Mouse (Mus musculus) cerebellum, postnatal 4 days (tissue): ENCODE results near the gene Nudt19.
A peak's percentile ranks its signal among the peaks of the same experiment; 100 is the strongest.
"Not testable (repeated sequence)": the region's sequence is repeated elsewhere in the genome, so short reads cannot be mapped to it uniquely, and the experiment has no call there.

ENCODE experiments used
- DNase-seq, 2 experiments: peaks; one replicate each; pipeline ENCODE4 v3.0.0; 2022; ENCODE audit warnings: low spot score in 2 of 2, mixed read lengths in 1 of 2

The Nudt19 gene

GRCm38 (mm10) chr7:35556205-35556603, at the start of gene Nudt19:
TSS of gene Nudt19 (minus strand) at chr7:35556304.
- DNase-seq: no peak

- DNase-seq: no peak
Measured at GRCm38 (mm10) chr7:35602766-35603165, 46.7 kb upstream of the Nudt19 start.

GRCm38 (mm10) chr7:35601106-35601505, 45.0 kb upstream of the Nudt19 start:
- DNase-seq: no peak

- no peak for DNase-seq
Measured at GRCm38 (mm10) chr7:35600031-35600430, 43.9 kb upstream of the Nudt19 start.

- no peak for DNase-seq
Measured at GRCm38 (mm10) chr7:35599492-35599891, 43.4 kb upstream of the Nudt19 start.

GRCm38 (mm10) chr7:35594311-35594710, 38.2 kb upstream of the Nudt19 start:
- no peak for DNase-seq

GRCm38 (mm10) chr7:35590731-35591191, 34.7 kb upstream of the Nudt19 start:
- DNase-seq: no peak

- DNase-seq: no peak
Measured at GRCm38 (mm10) chr7:35589485-35589884, 33.4 kb upstream of the Nudt19 start.

GRCm38 (mm10) chr7:35588680-35589428, 32.8 kb upstream of the Nudt19 start:
- no peak for DNase-seq

- no peak for DNase-seq
Measured at GRCm38 (mm10) chr7:35587728-35588127, 31.6 kb upstream of the Nudt19 start.

- no peak for DNase-seq
Measured at GRCm38 (mm10) chr7:35586906-35587445, 30.9 kb upstream of the Nudt19 start.

GRCm38 (mm10) chr7:35586055-35586905, 30.2 kb upstream of the Nudt19 start, which contains the start of gene Ankrd27:
TSS of gene Ankrd27 (plus strand) at chr7:35586244.
- DNase-seq: peak; percentile 88 to 94

- peak in 1 of 2 experiments; percentile 17 for DNase-seq
Measured at GRCm38 (mm10) chr7:35585191-35586054, 29.3 kb upstream of the Nudt19 start, which contains the start of gene Rgs9bp. TSS of gene Rgs9bp (minus strand) at chr7:35585582.

GRCm38 (mm10) chr7:35584786-35585190, 28.7 kb upstream of the Nudt19 start:
- peak in 1 of 2 experiments; percentile 10 for DNase-seq

- DNase-seq: no peak
Measured at GRCm38 (mm10) chr7:35584068-35584785, 28.1 kb upstream of the Nudt19 start.

GRCm38 (mm10) chr7:35583476-35584025, 27.4 kb upstream of the Nudt19 start:
- DNase-seq: no peak

- no peak for DNase-seq
Measured at GRCm38 (mm10) chr7:35582719-35583118, 26.6 kb upstream of the Nudt19 start.

GRCm38 (mm10) chr7:35579849-35580248, 23.7 kb upstream of the Nudt19 start:
- peak in 1 of 2 experiments; percentile 42 for DNase-seq

GRCm38 (mm10) chr7:35570883-35571282, 14.8 kb upstream of the Nudt19 start:
- DNase-seq: not testable (repeated sequence)

- DNase-seq: not testable (repeated sequence)
Measured at GRCm38 (mm10) chr7:35569724-35570123, 13.6 kb upstream of the Nudt19 start.
